Mouse (Mus musculus) kidney, adult 11 months (tissue): Measurements from ENCODE around the gene Il24.
A peak's percentile ranks its signal among the peaks of the same experiment; 100 is the strongest.

Experiments
- DNase-seq: peaks from one replicate; pipeline ENCODE4 v3.0.0; 2022

Il24 gene

DNA sequence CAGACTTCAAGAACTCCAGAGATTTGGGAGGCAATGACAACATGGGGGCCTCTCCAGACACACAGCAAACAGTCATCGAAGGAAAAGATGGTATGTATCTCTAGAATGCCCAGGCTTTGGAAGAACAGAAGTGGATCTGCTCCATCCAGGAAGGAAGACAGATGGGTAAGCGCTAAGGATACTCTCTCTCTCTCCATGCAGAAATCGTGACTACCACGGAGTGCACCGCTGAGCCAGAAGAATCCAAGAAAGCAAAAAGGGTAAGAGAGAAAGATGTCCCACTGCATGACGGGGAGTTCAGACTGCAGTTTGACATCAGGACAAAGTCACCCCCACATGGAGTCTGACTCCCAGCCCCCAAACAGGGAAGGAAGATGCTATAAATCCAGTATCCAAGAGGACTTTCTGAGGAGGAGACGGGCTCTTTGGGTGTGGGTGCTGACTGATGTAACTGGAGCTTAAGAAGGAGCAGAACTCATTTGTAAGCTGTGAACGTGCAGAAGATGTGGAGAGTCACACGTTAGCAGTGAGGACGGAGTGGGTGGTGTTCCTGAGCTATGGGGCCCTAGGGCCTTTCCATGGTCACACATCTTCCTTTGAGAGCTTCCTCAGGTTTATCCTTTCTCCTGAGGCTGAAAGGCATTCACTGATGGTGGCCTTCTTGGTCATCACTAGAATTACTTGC, 37.6 kb downstream of the Il24 start:
- no peak for DNase-seq

DNA sequence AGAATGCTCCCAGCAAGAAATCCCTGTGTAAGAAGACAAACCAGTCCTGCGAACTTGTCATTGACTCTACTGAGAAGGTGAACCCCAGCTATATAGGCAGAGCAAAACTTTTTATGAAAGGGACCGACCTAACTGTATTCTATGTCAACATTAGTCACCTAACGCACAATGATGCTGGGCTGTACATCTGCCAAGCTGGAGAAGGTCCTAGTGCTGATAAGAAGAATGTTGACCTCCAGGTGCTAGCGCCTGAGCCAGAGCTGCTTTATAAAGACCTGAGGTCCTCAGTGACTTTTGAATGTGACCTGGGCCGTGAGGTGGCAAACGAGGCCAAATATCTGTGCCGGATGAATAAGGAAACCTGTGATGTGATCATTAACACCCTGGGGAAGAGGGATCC, 42.7 kb downstream of the Il24 start:
- DNase-seq = no peak

- no peak for DNase-seq
Measured at GRCm38 (mm10) chr1:130841621-130842020, 45.6 kb downstream of the Il24 start.

- DNase-seq = peak; percentile 43
Measured at GRCm38 (mm10) chr1:130840599-130841379, 46.5 kb downstream of the Il24 start.

DNA sequence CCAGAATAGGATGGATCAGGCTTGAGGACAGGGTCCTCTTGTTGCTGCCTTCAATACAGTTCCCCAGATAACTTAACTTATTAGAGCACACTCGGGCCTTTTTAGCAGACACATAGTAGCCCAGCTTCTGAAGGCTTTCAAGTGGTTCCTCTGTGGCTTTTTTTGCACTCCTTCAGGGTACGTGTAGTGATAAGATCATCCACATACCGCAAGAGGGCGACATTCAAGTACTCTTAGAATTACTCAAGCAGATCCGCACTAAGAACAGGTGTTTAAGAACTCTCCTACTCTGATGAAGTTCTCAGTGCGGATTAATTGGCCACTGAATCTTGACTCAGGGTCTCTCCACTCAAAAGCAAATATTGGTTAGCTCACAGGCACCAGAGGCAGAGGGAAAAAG, 49.0 kb downstream of the Il24 start:
- peak; percentile 35 for DNase-seq

- peak; percentile 50 for DNase-seq
Measured at GRCm38 (mm10) chr1:130835161-130835936, 51.9 kb downstream of the Il24 start.

DNA sequence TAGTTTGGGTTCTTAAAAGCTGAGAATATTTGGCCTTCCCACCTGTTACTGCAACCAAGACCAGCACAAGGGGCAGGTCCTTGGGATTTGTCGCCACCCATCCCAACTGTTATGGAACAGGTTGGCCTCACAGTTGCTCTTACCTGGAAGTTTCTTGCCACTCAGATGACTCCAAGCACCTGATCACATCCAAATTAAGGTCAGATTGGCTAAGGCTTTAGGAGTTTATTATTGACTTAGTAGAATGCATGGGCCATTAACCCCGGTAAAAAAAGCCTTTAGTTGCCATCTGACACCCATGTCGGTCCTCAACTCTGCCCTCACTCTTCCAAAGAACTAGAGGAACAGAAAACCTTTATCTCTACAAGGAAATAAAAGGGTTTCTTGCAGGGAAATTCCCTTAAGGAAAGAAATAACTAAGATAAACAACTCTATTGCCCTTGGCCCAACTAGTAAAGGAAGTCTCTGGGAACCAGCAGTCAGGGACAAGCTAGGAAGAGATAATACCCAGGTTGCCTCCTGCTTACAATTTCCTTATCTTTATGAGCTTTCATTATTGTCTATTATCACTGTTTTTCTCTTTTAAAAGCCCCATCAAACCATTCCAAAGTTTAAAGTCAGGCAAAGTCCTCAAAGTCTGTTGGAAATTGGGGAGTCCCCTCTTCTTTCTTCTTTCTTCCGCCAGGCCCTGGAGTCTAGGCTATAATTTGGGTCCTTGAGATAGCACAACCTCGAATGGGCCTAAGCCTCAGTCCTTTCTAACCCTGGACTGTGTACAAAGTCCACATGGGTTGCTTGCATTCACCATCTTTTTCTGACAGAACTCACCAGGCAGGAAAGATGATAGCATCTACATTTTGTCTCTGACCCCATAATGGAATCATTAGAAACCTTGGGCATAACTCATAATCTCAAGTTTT, 54.8 kb downstream of the Il24 start:
- DNase-seq = peak; percentile 87
